Mouse (Mus musculus) lung, adult 2 months (tissue): ENCODE results near the gene Pld6.

Source experiments
- CTCF ChIP-seq: fragments of 200-500 bp; IDR thresholded peaks from 2 replicates; pipeline ENCODE4 v1.5.1; 2011; ENCODE audit warnings: mild to moderate bottlenecking, low read length, control low read depth; ENCODE audit not compliant: insufficient read depth
- POLR2A ChIP-seq: fragments of 200-500 bp; IDR thresholded peaks from 2 replicates; pipeline ENCODE4 v1.6.1; 2011; ENCODE audit warnings: low read depth, mild to moderate bottlenecking, control low read depth, low read length, borderline replicate concordance; ENCODE audit errors: extremely low read depth

DNA sequence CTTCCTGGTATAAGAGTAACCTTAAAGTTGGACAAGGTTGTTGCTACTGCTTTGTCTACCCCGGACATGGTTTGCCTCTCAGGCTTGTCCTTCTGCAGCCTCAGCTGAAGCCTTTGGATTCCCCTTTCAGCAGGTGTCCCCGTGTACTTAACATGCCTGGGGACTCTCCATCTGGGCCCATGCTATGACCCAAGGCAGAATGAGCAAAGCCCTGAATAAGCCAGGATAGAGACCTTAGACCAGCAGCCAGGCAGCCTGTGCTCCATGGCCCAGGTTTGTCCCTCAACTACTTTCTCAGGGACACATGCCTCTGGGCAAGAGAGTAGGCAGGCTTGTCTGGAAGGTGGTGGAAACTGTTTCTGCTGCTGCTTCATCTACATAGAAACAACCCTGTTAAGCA is 44.1 kb downstream of the Pld6 start:
- TF ChIP-seq CTCF (no peak), POLR2A (no peak)
